Mouse (Mus musculus) urinary bladder, postnatal 10 days (tissue): ENCODE data around the gene Mzf1.

Experiments
- DNase-seq: peaks from one replicate; pipeline ENCODE4 v3.0.0; 2022; ENCODE audit warnings: low spot score

Gene Mzf1

DNA sequence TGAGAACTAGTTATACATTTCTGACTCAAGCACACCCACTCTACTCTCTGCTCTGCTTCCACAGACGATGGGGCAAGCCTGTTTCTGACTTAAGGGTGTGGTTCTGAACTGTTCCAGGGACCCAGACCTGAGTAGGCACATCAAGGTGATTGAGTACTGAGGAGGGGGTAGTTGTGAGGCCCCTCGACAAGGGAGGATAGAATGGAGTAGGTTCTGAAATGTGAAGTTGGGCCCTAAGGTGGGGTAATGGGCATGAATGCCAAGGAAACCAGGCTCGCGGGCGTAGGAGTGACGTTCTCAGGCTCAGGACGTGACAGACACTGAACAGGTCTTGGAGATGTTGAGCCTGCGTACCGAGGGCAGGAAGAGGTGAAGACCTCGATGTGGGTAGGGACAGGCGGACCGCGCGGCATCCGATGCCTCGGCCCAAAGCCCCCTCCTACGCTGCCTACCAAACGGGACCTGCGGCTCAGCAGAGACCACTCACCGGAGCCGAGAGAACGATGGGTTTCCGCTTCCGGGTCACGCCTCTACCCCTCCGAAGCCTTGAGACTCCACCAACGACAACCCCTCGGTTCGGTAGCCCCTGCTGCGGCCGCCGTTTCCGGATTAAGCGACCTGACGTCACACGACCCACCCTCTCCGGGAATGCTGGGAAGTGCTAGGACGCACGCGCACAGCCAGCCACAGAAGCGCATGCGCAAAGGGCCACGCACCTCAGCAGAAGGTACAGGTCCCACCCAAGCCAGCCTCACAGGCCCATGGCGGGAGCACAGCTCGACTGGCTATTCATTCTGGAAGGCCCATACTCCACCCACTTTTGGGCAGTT, 20.2 kb downstream of the Mzf1 start, which contains the start of gene Chmp2a:
Gene Chmp2a (minus strand): TSS at position 660 of the 830 bp plus-strand sequence.
- DNase-seq = peak; percentile 94

DNA sequence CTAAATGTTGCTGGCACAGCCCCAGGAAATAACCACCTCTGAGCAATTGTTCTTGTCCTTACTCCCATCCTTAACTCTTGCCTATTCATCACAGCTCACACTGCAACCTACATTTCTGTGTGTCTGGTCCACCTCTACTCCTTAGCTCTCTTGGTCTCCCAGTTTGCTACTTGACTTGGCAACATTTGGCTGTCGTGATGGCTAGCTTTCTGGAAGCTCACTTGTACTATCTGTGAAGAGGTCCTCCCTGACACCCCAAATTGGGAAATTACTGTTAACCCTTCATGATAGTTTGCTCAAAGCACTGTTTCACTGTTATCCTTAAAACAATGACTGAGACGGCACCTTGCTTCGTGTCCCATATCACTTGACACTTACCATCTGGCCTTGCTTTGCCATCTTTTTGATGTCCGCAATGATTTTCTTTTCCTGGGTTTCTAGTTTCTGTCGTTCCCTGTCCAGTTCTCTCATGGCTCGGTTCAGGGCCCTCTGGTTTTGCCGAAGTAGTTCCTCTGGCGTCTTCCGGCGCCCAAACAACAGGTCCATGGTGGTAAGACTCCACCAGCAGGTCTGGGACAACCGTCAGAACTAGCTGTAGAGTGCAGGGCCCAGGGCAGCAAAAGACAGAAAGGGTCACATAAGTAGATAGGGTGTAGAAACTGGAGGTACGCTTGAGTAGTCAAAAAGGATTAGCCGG, 21.0 kb downstream of the Mzf1 start:
- DNase-seq = no peak

DNA sequence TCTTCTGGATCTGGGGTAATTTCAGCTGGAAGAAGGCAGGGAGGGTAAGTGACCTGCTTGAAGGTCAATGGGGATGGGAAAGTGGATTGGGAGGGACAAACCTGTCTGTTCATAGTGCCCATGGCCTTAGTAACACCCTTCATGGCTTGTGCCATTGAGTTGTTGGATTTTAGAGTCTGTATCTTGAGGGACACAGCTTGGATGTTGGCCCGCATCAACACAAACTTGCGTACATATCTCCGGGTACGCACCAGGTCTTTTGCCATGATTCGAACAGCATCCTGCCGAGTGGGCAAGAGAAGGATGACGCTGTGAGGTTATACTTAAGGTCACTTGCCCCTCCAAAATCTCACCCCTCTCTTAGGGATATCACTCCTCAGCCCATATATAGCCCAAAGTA, 22.0 kb downstream of the Mzf1 start:
- no peak for DNase-seq

DNA sequence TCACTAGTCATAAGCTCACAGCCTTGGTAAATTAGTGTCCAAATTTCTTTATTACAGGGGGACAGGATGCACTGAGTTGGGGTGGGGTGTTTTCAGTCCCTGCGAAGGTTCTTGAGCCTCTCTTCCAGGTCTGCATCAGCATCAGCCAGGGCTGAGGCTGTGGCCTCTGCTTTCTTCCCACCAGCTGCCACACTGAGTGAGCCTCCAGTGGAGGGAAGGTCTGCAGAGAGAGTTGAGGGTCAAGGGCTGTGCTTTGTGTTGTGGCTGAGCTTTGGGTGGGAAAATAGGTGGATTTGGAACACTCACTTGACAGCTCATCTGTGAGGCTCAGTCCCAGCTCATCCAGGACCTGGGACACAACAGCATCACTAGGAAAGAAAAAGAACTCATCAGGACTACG, 22.6 kb downstream of the Mzf1 start:
- DNase-seq = no peak

DNA sequence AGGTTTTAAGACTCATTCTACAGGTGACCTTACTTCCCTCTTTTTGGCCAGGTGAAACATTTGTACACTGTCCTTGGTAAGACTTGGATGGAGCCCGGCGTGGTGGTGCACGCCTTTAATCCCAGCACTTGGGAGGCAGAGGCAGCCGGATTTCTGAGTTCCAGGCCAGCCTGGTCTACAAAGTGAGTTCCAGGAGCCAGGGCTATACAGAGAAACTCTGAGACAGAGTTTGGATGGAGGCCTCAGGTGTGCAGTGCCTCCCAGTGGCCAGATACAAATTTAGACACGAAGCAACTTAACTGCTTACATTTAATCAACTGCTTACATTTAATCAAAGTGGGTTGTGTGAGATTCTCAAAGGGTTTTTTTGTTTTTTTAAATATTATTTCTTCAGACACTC, 23.5 kb downstream of the Mzf1 start:
- DNase-seq = no peak

DNA sequence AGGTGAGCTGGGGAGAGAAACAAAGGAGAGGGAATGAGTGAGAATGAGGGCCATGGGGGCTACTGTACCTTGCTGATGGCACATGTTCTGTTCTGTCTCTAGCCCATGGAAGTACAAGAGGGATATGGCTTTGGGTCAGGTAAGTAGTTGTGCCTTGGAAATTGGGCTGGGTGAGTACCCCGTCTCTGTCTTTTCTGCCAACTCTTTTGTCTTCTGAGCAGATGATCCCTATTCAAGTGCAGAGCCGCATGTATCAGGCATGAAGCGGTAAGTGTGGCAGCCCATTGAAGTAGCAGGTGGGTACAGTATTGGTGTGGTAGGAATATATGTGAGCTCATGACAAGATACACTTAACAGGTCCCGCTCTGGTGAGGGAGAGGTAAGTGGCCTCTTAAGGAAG, 25.6 kb downstream of the Mzf1 start:
- no peak for DNase-seq

DNA sequence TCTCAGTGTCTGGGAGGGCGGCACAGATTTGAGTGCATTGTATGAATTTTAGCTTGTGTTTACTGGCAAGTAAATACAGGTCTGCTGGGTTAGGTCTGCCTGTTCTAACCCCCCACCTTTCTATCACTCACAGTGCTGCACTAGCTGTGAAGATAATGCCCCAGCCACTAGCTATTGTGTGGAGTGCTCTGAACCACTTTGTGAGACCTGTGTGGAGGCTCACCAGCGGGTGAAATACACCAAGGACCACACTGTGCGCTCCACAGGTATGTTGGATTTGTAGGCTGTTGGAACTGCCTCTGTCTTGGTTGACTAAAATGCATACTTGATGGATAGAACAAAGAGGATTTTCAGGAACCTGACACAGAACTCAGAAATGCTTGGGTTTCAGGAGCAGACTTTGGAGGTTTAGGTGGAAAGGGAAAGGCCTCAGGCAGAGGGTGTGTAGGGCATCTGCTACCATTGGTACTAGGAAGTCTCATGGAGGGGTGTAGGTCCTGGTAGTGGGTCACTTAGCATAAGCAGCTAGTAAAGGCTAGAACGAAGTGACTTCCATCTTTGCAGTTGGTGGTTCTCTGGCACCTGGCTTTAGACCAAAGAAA, 29.0 kb downstream of the Mzf1 start:
- DNase-seq = no peak

DNA sequence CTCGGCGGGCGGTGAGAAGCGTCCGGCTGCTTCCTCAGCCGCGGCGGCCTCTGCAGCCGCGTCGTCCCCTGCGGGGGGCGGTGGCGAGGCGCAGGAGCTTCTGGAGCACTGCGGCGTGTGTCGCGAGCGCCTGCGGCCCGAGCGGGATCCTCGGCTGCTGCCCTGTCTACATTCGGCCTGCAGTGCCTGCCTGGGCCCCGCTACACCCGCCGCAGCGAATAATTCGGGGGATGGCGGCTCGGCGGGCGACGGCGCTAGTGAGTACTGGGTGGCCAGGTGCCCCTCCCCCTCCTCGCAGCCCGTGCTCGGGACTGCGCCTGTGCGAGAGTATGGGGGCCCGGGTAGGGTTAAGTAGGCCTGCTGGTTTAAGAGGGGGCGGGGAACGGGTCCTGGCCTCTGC, 29.8 kb downstream of the Mzf1 start:
- DNase-seq = peak; percentile 26

DNA sequence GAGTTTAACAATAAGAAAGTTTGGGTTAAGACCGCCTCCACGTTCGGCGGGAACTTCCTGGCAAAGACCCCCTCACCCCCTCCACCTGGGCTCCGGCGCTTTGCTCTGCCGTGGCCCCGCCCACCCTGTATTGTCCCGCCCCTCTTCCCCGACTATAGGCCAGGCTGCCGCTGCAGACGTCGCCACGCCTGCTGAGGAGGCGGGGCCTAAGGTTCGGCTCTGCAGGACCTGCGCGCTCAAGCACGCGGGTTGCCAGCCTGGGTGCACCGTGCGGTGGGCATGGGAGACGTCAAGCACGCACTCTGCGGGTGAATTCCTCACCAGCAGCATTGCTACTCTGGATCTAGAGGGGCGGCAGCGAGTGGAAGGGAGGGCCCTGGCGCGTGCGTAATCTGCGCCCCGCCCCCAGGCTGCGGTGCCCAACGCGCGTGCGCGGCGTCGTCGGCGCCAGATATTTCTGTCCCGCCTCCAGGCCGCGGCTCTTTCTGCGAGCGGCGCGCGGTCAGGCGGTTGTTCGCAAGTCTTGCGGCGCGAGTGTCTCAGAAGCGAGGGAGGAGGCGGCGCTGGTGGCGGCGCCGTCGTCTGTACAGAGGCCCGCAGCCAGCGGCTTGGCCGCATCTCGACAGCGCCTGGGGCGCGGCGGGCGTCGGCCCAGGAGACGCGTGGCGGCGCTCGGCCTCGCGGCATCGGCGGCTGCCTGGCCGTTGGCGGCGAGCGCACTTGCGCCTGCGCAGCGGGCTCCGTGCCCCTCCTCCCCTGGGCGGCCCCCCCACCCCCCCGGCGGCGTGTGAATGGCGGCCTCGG, 30.4 kb downstream of the Mzf1 start:
- peak; percentile 70 for DNase-seq

DNA sequence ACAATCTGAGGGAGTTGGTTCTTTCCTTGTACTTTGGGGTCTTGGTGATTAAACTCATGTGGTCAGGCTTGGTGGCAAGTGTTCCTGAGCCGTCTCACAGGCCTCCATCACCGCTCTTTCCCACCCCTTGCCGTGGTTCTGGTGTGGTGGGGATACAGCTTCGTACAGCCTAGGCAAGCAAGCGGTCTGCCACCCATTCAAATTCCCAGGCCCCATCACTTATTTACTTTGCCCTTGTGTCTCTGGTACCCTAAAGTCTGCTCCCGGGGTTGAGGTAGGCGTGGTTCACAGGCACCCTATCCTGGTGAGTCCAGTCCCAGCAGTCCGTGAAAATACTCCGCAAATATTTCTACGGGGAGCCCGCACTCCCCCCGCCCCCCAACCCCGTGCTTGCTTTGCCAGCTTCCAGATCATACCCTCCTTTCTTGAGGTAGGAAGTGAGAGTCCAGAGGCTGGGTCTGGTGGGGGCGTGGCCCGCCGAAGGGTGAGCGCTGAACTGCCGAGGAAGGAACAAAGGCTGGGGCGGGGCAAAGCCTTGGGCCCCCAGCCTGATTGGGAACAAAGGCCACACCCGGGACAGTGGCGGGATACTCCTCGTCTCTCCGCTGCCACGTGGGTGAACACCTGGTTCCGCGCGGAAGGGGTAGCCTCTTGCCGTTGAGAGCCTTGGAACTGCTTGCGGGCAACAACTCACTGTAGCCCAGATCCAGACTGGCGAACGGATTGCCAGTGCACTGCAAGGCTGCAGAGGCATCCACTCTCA, 31.6 kb downstream of the Mzf1 start:
- peak; percentile 32 for DNase-seq

DNA sequence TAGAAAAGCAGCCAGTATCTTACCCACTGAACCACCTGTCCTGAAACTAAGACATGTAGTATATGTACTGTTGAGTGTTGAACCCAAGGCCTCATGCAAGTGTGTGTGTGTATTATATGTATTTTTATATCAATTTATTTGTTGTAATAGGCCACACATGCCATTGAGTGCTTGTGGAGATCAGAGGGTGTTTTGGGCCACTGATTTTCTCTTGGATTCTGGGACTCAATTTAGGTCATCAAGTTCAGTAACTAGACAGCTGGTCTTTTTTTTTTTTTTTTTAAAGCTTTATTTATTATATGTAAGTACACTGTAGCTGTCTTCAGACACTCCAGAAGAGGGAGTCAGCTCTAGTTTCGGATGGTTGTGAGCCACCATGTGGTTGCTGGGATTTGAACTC, 39.3 kb downstream of the Mzf1 start:
- no peak for DNase-seq

DNA sequence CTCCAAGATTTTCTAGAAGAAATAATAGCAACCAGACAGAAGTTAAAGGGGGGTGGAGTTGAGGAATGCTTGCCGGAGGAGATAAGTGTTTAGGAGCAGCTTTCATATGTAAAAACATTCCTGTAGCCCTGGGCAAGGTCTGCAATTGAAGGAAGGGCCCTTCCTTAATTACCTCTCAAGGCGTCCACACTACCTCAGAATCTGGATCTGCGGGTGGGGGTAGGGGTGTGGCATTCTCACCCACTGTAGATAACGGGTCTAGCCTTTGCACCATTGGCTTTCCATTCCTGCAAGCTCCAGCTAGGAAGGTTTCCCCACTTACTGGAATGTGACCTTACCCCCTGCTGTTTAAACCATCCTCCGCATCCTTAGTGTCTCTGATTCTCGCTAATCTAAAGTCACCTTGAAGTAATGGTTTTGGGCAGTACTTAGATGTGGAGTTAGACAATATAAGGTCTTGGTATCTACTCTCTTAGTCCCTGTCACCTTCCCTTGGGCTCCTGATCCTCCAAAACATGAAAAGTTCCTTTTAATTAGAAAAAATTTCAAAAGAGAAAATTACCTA, 40.2 kb downstream of the Mzf1 start:
- DNase-seq = no peak

DNA sequence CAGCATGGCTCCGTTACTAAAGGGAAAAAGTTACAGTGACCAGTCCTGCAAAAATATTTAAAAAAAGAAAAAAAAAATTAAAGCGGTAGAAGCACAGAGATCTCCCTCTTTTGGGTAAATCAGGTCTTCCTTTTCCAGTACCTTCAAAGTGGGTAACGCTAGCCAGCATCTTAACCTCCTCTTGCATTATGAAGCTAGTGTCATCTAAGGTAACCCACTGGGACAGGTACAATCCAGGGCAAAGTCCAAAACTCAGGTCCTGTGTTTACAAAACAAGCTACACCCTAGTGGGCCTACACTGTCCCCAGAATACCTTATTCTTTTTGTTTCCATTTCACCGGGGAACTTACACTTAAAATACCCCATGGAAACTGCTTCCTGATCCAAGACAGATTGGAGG, 40.9 kb downstream of the Mzf1 start:
- DNase-seq = no peak

DNA sequence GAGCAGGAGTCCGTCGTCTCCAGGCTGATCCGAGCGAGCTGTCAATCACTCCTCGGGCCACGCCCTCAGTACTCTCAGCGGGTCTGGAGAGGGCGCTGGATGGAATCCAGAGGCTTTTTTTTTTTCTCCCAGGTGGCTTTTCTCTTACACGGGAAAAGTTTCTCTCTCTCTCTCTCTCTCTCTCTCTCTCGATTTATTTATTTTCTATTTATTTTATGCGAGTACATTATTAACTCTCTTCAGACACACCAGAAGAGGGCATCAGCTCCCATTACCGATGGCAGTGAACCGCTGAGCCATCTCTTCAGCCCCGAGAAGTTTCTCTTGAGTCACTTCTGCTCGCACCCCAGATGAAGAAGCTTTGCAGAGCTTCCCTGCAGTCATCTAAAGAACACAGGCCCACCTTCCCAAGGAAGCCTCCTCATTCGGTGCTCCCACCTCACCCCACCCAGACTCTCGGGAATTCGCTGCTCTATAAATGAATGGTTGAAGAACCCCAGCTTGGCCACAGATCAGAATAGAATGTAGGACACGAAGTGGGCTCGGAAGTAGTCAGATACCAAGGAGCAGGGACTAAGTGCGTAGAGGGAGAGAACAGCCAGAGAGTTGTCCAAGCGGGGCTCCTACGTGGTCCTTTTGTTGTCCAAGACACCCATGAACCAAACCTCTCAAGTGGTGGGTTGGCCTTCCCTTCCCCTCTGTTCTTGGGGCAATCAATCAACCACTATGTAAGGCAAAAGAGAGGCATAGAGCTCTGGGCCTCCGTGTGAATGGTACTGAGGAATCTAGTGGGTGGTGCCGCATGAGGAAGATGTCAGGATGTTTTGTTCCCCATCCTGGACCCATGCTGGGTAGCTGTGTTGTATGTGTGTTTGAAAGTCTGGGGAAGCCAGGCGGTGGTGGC, 44.3 kb downstream of the Mzf1 start, which contains the start of gene Zbtb45:
Gene Zbtb45 (minus strand): TSS at position 30 of the 904 bp plus-strand sequence.
- no peak for DNase-seq

DNA sequence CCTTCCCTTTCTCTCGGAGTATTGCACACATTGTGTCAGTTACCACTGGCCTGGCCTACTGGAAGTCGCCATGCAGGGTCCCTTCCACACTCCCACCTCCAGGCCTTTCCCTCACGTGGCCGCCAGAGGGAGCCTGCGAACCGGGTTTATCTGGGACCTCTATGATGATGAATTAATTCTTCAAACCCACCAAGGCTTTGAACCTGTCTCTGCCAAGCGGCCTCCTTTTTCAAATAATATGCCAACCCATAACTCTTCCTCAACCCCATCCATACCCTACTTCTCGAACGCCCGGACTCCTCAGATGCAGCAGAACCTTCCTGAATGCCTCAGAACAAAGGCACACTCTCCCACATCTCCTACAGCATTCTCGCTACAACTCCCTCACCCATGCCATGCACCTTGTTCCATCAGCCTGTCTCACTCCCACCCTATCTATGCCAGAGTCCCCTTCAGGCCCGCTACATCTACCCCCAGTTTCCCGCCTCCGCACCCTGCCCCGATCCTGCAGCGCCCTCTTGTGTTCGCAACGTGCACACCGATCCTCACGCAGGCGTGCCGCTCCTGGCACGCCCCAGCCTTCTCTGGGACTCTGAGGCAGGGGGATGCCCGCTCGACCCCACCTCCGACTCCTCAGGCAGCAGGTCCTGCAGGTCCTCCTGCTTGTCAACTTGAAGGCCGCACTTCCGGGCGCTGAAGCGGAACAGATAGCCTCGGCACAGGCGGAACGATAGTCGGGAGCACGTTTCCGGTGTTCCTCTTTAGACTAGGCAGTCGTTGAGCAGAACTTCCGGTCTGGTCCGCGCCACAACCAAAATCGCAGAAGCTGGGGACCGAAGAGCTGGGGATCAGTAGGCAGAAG, 45.2 kb downstream of the Mzf1 start:
- DNase-seq = peak; percentile 68

DNA sequence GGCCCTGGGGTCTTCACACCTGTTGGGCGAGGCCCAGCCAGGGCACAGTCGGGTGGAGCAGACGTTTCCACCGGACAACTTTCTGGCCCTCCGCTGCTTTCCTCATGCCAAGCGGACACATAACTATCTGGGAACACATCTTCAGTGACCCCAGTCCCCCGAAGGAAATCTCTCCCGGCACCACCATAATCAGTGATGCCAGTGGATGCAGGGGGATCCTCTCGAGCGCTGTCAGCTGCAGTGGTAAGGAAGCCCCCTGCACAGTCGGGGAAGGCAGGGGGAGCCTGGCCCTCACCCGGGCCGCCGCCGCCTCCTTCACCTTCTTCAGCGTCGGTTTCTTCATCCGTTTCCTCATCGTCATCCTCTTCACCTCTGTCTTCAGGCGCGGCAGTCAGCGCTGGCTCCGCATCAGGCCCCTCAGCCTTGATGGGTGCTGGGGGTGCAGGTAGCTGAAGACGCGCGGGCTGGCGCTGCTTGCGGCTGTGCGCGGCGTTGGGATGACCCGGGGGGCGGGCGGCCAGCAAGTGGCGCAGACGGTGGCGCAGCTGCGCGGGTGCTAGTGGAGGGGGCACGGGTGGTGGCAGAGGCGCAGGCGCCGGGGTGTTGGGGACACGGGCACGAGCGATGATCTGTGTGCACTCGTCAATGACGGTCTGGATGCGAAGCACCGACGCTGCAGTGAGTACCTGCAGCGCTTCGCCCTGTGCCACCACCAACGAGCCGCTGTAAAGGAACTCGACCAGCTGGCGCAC, 47.0 kb downstream of the Mzf1 start:
- DNase-seq = no peak

DNA sequence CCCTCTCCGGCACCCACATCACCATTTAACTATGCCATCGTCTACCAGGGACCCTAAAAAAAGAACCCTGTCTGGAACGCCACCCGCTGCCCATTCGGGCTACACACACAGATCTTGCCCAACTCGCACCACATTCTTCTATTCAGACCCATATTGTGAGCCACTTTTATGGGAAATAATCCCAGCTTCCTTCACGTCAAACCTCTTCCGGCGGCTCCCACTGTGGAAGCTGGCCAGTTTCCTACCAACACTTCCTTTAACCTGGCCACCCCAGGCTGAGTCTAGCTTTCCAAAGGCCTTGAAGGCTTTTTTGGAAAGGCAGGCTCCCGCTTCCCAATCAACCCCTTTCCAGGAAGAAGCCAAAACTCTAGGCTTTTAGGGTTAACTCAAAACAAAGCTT, 48.0 kb downstream of the Mzf1 start:
- DNase-seq = no peak

DNA sequence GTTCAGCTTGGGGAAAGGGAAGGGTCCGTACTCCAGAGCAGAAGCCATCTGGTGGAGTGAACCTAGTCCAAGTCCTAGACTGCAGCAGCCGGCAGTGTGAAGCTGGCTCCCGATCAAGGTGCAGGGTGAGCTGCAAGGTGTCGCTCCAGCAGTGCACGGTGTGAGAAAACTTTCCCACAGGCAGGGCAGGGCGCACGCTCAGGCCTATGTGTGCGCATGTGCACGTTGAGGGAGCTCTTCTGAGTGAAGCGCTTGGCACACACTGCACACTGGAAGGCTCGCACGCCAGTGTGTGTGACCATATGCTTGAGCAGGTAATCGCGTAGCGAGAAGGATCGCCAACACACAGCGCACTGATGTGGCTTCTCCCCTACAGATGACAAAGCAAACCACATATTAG, 48.6 kb downstream of the Mzf1 start:
- no peak for DNase-seq
